Comparison of ENCODE assay signal across 32 mouse cellular contexts in the genomic region with DNA sequence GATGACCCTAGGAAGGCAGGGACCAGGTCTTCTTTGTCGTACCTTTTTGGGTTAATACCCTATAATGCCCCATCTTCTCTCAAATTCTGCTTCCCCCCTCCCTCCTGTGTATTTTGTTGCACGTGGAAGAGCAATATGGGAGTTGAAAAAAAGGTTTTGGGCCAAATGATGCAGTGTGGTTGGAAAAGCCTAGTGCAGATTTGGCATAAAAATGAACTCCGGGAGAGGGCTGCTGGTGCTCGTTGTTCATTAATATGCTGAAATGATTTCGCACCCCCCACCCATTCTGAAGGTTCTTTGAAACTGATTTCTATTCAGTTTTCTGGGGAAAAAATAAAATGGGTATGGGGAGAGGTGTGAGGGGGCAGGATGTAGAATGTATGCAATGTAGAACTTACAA.
"Had no signal": no experiment of that assay in that cellular context is flagged by ENCODE, and none has a peak within 500 bp of the region (broad histone marks: within the 10 kb centered on the region; RNA-seq: fewer than 3 reads in every experiment).

No protein-coding gene starts in this region.

- H3K9ac ChIP-seq: limb, embryonic 12.5 days; limb, embryonic 13.5 days; limb, embryonic 15.5 days; liver, embryonic 12.5 days; liver, embryonic 13.5 days; liver, embryonic 14.5 days; liver, embryonic 15.5 days; liver, postnatal 0 days; lung, embryonic 14.5 days; lung, embryonic 15.5 days; midbrain, embryonic 12.5 days; midbrain, embryonic 13.5 days; midbrain, embryonic 15.5 days; neural tube, embryonic 12.5 days had no signal

- H3K27me3 ChIP-seq: limb, embryonic 15.5 days; liver, embryonic 12.5 days; liver, embryonic 13.5 days; liver, embryonic 15.5 days; lung, embryonic 15.5 days had no signal

- H3K4me2 ChIP-seq: limb, embryonic 12.5 days; limb, embryonic 13.5 days; limb, embryonic 15.5 days; liver, embryonic 11.5 days; liver, embryonic 12.5 days; liver, embryonic 13.5 days; liver, embryonic 15.5 days; lung, embryonic 14.5 days; lung, embryonic 15.5 days; midbrain, embryonic 11.5 days; midbrain, embryonic 12.5 days; midbrain, embryonic 13.5 days; midbrain, embryonic 15.5 days; neural tube, embryonic 12.5 days had no signal

- H3K36me3 ChIP-seq: limb, embryonic 10.5 days; limb, embryonic 12.5 days; limb, embryonic 13.5 days; limb, embryonic 15.5 days; liver, embryonic 12.5 days; liver, embryonic 13.5 days; liver, embryonic 15.5 days; lung, embryonic 15.5 days; midbrain, embryonic 10.5 days; midbrain, embryonic 12.5 days; midbrain, embryonic 15.5 days had no signal

- DNase-seq: left cerebral cortex, postnatal 4 days; liver; liver, embryonic 13.5 days; liver, postnatal 0 days; lung, adult 18-20 months; lung, adult 2 months; lung, embryonic 14.5 days; lung, postnatal 10 days; lung, postnatal 14 days; lung, postnatal 36 days; lung, postnatal 4 days; midbrain, embryonic 14.5 days had no signal

- ATAC-seq: liver, embryonic 12.5 days; liver, postnatal 0 days; lung, postnatal 0 days; midbrain, embryonic 13.5 days; midbrain, embryonic 15.5 days; midbrain, embryonic 16.5 days had no signal

- H3K9me3 ChIP-seq: limb, embryonic 10.5 days; limb, embryonic 12.5 days; limb, embryonic 13.5 days; limb, embryonic 15.5 days; liver, embryonic 12.5 days; liver, embryonic 13.5 days; liver, embryonic 15.5 days; lung, embryonic 15.5 days; megakaryocyte, embryonic 14.5 days; midbrain, embryonic 10.5 days; midbrain, embryonic 12.5 days; midbrain, embryonic 13.5 days; midbrain, embryonic 15.5 days; neural tube, embryonic 12.5 days had no signal

- H3K4me3 ChIP-seq: limb, embryonic 10.5 days; limb, embryonic 12.5 days; limb, embryonic 13.5 days; limb, embryonic 15.5 days; liver, embryonic 12.5 days; liver, embryonic 13.5 days; liver, embryonic 15.5 days; lung, embryonic 15.5 days; megakaryocyte, embryonic 14.5 days; midbrain, embryonic 10.5 days; midbrain, embryonic 12.5 days; midbrain, embryonic 13.5 days; midbrain, embryonic 15.5 days; myocyte; neural tube, embryonic 12.5 days had no signal

- H3K4me1 ChIP-seq: limb, embryonic 10.5 days; limb, embryonic 13.5 days; limb, embryonic 15.5 days; liver, embryonic 12.5 days; liver, embryonic 13.5 days; liver, embryonic 15.5 days; lung, embryonic 15.5 days; midbrain, embryonic 12.5 days; neural tube, embryonic 12.5 days had no signal

- H3K27ac ChIP-seq: limb, embryonic 10.5 days; limb, embryonic 12.5 days; limb, embryonic 13.5 days; limb, embryonic 15.5 days; liver, embryonic 12.5 days; liver, embryonic 13.5 days; liver, embryonic 14.5 days; liver, embryonic 15.5 days; lung, embryonic 15.5 days; macrophage; midbrain, embryonic 10.5 days; midbrain, embryonic 12.5 days; midbrain, embryonic 13.5 days; midbrain, embryonic 15.5 days; neural tube, embryonic 12.5 days had no signal
